Mouse (Mus musculus): Measurements from ENCODE around the gene Mrpl45. TPM values are rescaled to one million over a fixed set of nuclear protein-coding genes. Genes with fewer than 3 reads are reported as not detected.

The Mrpl45 gene
- polyA plus RNA-seq, 1 experiment, result 40.6 TPM

- WGBS, result 19% methylated on average over 9 of the region's 9 CpGs
- DNase-seq, result peak; percentile 50 to 74
- peak; percentile 91 for TF ChIP-seq CTCF (IDR thresholded peaks at IDR 0.05; ENCODE audit: borderline replicate concordance, insufficient read depth, low read depth, low read length)
- no peak for TF ChIP-seq POLR2A (IDR thresholded peaks at IDR 0.05; ENCODE audit: borderline replicate concordance, insufficient read depth, low read length)
- H3K27ac ChIP-seq (ENCODE audit: insufficient read depth, low read length), result no peak overlapping the region
- no peaks in the 10 kb centered on the region for H3K27me3 ChIP-seq (ENCODE audit: control insufficient read depth, insufficient read depth, low read length)
- no peaks in the 10 kb centered on the region for H3K4me1 ChIP-seq (ENCODE audit: control insufficient read depth, insufficient read depth, low read length)
- H3K4me3 ChIP-seq (replicated peaks; ENCODE audit: insufficient read depth, low read depth, low read length), result no peak overlapping the region
Measured at GRCm38 (mm10) chr11:97328148-97328547, 12.6 kb downstream of the Mrpl45 start.

DNA sequence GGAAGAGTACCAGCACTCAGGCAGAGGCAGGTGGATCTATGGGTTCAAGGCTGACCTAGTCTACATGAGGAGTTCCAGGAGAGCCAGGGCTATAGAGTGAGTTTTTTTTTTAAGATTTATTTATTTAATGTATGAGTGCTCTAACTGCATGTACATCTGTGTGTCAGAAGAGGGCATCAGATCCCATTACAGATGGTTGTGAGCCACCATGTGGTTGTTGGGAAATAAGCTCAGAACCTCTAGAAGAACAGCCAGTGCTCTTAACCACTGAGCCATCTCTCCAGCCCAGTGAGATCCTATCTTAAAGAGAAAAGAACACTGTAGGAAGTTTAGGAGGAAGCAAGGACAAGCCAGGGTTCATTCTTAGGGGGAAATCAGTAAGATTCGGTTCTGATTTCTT lies 14.8 kb downstream of the Mrpl45 start:
- Histone ChIP-seq H3K4me3 (replicated peaks; ENCODE audit: insufficient read depth, low read depth, low read length) (no peak overlapping the region), H3K4me1 (ENCODE audit: control insufficient read depth, insufficient read depth, low read length) (peaks cover 3% of the 10 kb centered on the region; the same call in 1 of the 2 replicates), H3K27me3 (ENCODE audit: control insufficient read depth, insufficient read depth, low read length) (no peaks in the 10 kb centered on the region), H3K27ac (ENCODE audit: insufficient read depth, low read length) (no peak overlapping the region)
- no peak for TF ChIP-seq CTCF (IDR thresholded peaks at IDR 0.05; ENCODE audit: borderline replicate concordance, insufficient read depth, low read depth, low read length)
- no peak for TF ChIP-seq POLR2A (IDR thresholded peaks at IDR 0.05; ENCODE audit: borderline replicate concordance, insufficient read depth, low read length)
- WGBS, result 97% methylated on average over 1 of the region's 1 CpGs
- DNase-seq, result no peak

GRCm38 (mm10) chr11:97331231-97332190 lies 16.0 kb downstream of the Mrpl45 start:
- TF ChIP-seq POLR2A (IDR thresholded peaks at IDR 0.05; ENCODE audit: borderline replicate concordance, insufficient read depth, low read length) (no peak), CTCF (IDR thresholded peaks at IDR 0.05; ENCODE audit: borderline replicate concordance, insufficient read depth, low read depth, low read length) (no peak)
- DNase-seq, result no peak
- no peak overlapping the region for H3K27ac ChIP-seq (ENCODE audit: insufficient read depth, low read length)
- no peaks in the 10 kb centered on the region for H3K27me3 ChIP-seq (ENCODE audit: control insufficient read depth, insufficient read depth, low read length)
- peaks cover 3% of the 10 kb centered on the region; the same call in 1 of the 2 replicates for H3K4me1 ChIP-seq (ENCODE audit: control insufficient read depth, insufficient read depth, low read length)
- 86% methylated on average over 12 of the region's 12 CpGs for WGBS
- H3K4me3 ChIP-seq (replicated peaks; ENCODE audit: insufficient read depth, low read depth, low read length), result no peak overlapping the region

GRCm38 (mm10) chr11:97333044-97333443 lies 17.5 kb downstream of the Mrpl45 start:
- Histone ChIP-seq H3K27me3 (ENCODE audit: control insufficient read depth, insufficient read depth, low read length) (no peaks in the 10 kb centered on the region), H3K4me1 (ENCODE audit: control insufficient read depth, insufficient read depth, low read length) (peaks cover 3% of the 10 kb centered on the region; the same call in 1 of the 2 replicates), H3K27ac (ENCODE audit: insufficient read depth, low read length) (no peak overlapping the region), H3K4me3 (replicated peaks; ENCODE audit: insufficient read depth, low read depth, low read length) (no peak overlapping the region)
- DNase-seq, result no peak
- TF ChIP-seq CTCF (IDR thresholded peaks at IDR 0.05; ENCODE audit: borderline replicate concordance, insufficient read depth, low read depth, low read length) (no peak), POLR2A (IDR thresholded peaks at IDR 0.05; ENCODE audit: borderline replicate concordance, insufficient read depth, low read length) (no peak)
- 62% methylated on average over 9 of the region's 9 CpGs for WGBS

- no peaks in the 10 kb centered on the region for H3K27me3 ChIP-seq (ENCODE audit: control insufficient read depth, insufficient read depth, low read length)
- WGBS, result 45% methylated on average over 1 of the region's 1 CpGs
- no peak for DNase-seq
- peaks cover 5% of the 10 kb centered on the region; the same call in 1 of the 2 replicates for H3K4me1 ChIP-seq (ENCODE audit: control insufficient read depth, insufficient read depth, low read length)
- H3K27ac ChIP-seq (ENCODE audit: insufficient read depth, low read length), result no peak overlapping the region
- TF ChIP-seq POLR2A (IDR thresholded peaks at IDR 0.05; ENCODE audit: borderline replicate concordance, insufficient read depth, low read length), result no peak
- TF ChIP-seq CTCF (IDR thresholded peaks at IDR 0.05; ENCODE audit: borderline replicate concordance, insufficient read depth, low read depth, low read length), result no peak
- no peak overlapping the region for H3K4me3 ChIP-seq (replicated peaks; ENCODE audit: insufficient read depth, low read depth, low read length)
Measured at GRCm38 (mm10) chr11:97333896-97334295, 18.4 kb downstream of the Mrpl45 start.

DNA sequence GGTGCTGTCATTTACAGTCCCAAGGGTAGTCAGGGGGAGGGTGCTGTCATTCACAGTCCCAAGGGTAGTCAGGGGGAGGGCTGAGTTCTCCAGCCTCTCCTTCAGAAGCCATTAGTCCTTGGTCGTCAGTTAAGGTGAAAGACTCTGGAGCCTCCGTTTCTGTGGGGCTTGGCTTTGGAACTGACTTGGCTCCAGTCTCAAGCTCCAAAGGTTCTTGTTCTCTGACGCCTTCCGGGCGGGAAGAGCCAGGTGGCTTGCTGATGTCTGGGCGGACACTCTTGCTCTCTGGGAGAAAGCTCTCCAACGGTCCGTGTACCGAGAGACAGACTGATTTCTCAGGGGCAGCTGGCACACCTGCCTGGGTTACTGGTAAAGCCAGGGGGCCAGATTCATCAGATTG lies 18.9 kb downstream of the Mrpl45 start:
- TF ChIP-seq POLR2A (IDR thresholded peaks at IDR 0.05; ENCODE audit: borderline replicate concordance, insufficient read depth, low read length) (no peak), CTCF (IDR thresholded peaks at IDR 0.05; ENCODE audit: borderline replicate concordance, insufficient read depth, low read depth, low read length) (no peak)
- Histone ChIP-seq H3K4me1 (ENCODE audit: control insufficient read depth, insufficient read depth, low read length) (peaks cover 5% of the 10 kb centered on the region; the same call in 1 of the 2 replicates), H3K27me3 (ENCODE audit: control insufficient read depth, insufficient read depth, low read length) (no peaks in the 10 kb centered on the region), H3K4me3 (replicated peaks; ENCODE audit: insufficient read depth, low read depth, low read length) (no peak overlapping the region), H3K27ac (ENCODE audit: insufficient read depth, low read length) (no peak overlapping the region)
- 24% methylated on average over 9 of the region's 9 CpGs for WGBS
- no peak for DNase-seq

DNA sequence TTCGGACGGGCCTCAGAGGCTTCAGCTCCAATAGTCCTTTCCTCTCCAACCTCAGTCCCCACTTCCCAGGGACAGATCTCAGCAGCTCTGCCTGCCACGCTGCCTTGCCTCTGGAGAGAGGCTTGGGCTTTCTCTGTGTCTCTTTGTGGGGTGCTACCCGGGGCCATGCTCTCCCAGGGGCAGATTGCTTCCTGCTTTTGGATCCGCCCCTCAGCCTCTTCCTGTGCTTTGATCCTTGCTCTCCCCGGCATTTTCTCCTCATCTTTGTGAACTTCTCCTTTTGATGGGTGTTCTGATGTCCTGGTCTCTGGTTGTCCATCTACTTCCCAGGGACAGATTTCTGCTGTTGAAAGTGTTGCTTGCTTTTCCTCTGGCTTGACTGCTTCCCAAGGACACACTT lies 20.7 kb downstream of the Mrpl45 start:
- Histone ChIP-seq H3K27ac (ENCODE audit: insufficient read depth, low read length) (no peak overlapping the region), H3K4me1 (ENCODE audit: control insufficient read depth, insufficient read depth, low read length) (peaks cover 5% of the 10 kb centered on the region; the same call in 1 of the 2 replicates), H3K4me3 (replicated peaks; ENCODE audit: insufficient read depth, low read depth, low read length) (no peak overlapping the region), H3K27me3 (ENCODE audit: control insufficient read depth, insufficient read depth, low read length) (no peaks in the 10 kb centered on the region)
- no peak for TF ChIP-seq CTCF (IDR thresholded peaks at IDR 0.05; ENCODE audit: borderline replicate concordance, insufficient read depth, low read depth, low read length)
- TF ChIP-seq POLR2A (IDR thresholded peaks at IDR 0.05; ENCODE audit: borderline replicate concordance, insufficient read depth, low read length), result no peak
- DNase-seq, result no peak
- 78% methylated on average over 6 of the region's 6 CpGs for WGBS
